Mouse (Mus musculus) naive thymus-derived CD4-positive, alpha-beta T cell, adult 2 months (primary cell): ENCODE measurements around the gene Cpz.

Experiments
- DNase-seq: peaks from one replicate; pipeline ENCODE4 v3.0.0-alpha.2; 2011; ENCODE audit warnings: low read depth

Cpz gene

DNA sequence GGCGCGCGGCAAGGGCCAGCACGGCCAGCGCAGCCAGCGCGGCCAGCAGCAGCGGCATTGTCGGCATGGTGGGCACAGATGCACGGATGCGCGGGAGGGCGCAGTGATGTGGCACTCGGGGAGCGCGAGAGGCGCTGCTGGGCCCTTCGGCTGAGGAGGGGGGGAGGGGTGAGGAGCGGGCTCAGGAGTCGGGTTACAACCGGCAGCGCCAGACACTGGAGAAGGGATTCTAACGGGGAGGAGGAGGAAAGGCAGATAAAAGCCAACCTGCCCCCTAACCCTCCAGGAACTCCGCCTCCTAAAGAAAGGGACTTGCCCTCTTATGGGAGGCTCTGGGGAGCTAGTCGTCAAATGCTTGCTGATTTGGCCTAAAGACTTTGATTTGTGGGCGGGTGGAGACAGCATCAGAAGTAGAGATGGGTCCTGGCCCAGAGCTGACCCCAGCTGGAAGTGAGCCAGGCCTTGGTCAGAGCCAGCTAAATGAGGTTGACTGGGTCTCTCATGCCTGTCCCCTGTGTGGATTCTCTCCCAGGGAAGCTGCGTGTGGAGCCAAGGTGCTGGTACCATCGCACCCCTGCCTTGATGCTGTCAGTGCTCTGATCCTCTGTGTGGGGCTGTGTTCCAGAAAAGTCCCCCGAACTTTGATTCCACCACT lies at the start of gene Cpz:
Cpz (minus strand) TSS at position 230 of the 655 bp plus-strand sequence.
- no peak for DNase-seq

DNA sequence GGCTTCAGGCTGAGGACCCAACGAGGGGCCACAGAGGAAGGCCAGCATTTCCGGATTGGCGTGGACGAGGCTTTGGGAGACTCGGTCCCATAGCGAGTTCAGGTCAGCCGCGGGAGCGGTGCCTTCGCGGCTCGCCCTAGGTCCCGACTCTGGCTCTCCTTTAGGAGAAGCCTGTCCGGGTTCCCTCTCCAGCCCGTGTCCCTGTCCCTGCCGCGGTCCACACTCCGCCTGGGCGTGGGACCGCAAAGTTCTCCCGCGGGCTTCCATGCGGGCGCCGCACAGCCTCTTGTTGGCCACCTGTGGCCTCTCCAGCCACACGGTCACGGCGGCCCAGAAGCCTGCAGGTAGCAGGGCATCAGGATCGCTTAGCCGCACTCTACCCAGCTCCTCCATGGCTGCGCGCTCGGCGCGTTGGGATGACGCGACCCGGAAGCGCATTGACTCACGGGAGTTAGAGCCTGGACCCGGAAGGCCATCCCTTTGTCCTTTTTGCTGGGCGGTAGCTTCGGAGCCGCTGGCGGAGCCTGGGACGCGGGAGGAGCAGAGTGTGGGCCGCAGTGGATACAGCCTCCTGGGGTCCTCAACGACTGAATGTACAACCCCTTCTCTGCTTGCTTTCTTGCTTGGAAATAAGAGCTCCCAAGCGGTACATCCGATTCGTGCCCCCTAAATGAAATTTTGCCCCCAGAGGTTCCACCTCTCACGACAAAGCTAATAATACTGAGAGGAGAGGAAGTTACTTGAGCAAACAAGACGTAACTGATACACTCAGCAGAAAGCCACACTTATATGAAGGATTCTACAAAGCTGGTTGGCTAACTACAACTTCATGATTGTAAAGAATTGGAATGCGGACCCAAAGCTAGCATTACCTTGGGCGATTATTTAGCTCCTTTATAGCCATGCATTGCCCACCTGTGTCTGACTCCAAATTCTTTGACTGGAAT lies 49.4 kb upstream of the Cpz start, which contains the start of gene Trmt44:
Trmt44 (minus strand) TSS at position 418 of the 947 bp plus-strand sequence.
- DNase-seq, result peak; percentile 83

DNA sequence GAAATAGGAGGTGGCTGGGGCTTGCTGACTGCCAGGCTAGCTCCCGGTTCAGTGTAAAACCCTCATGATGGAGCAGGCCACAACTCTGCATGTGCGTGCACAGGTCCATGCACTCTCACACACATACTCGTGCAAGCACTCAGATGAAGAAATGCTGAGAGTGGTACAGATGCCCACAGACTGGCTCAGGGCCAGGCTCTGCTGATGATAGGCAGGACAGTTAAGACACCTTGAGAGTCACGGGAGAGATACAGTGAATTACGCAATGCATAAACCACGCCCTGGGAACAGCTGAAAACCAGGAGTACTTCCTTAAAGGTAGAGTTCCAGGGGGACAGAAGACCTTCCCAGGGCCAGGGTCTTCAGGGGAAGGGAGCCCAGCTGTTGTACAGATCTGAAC lies 46.0 kb upstream of the Cpz start:
- no peak for DNase-seq

DNA sequence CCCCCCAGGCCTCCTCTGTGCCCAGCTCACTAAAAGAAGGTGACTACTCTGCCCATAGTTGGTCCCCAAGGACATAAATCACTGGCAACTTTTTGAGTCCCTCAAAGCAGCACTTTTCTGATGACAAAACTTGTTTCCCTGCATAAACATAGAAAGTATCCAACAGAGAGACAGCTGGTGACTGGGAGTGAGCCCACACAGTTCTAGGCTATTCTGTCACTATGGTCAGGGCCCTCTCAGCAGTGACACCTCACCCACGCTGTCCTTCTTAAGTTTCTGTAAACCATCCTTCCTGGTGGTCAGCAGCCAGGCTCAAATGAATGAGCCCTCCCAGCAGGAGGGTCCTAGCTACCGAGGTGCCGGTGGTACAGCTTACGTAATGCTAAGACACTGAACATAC lies 41.1 kb upstream of the Cpz start:
- DNase-seq, result no peak

DNA sequence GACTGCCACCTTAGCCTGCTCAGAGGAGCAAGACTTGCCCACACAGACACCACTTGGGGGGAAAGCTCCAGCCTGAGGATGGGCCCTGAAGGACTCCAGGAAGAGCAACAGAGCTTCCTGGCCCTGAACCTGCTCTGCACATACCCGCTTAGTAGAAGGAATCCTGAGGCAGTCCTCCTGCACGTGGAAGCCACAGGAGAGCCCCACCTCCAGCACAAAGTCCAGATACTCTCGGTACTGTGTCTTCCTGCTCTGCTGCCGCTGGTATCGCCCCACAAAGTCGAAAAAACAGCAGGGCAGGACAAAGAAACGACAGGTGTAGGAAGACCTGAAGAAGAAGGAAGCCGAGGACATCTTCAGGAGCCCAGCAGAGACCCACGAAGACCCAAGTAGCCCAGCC lies 39.7 kb upstream of the Cpz start:
- DNase-seq, result no peak

DNA sequence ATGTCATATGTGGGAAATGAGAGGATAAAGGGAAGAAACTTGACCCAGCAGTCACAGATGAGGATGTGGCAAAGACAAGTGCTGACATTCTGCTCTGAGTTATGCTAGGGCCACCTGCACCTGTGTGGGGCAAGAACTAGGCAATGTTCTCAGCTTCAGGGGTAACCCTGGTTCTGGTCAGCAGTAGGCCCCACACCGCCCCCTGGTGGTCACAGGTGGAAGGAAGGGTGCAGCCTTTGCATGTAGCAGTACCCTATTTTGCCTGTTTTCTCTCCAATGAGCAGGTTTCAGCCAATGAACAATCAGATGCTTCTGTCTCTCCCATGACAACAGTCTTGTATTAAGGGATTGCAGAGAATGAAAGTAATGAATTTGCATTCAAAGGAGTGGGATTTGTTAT lies 38.0 kb upstream of the Cpz start:
- DNase-seq, result peak; percentile 72

DNA sequence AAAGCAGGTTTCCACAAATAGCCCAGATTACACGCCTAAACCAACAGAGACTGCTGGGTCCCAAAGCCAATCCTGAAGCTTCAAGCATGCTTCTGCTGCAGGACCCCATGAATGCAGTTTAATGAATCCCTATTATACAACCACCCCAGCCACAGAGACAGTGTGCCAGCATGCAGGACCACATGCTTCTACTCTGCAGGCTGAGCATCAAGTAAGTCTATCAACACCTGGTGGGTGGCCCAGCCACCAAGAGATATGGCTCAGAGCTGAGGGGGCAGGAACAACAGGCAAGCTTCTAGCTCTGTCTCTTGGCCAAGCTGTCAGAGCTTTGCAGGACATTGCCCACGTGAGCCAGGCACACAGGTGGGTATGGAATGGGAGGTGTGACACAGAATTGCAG lies 37.1 kb upstream of the Cpz start:
- DNase-seq, result no peak

DNA sequence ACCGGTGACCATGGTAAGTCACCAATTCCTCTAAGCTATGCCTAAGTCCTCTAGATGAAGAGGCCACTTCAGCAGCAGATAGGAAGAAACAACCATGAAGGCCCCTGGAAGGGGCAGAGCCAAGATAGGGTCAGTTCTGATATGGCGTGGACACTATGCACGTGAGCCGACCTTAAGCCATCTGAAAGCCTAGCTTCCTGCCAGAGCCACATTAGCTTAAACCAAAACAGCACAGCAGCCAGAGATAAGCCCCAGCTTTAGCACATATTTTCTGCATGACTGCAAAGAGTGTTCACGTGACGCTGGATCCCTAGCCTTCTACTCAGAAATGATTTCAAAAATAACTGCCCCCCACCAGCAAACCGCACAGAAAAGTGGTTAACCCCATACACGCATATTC lies 33.9 kb upstream of the Cpz start:
- no peak for DNase-seq

DNA sequence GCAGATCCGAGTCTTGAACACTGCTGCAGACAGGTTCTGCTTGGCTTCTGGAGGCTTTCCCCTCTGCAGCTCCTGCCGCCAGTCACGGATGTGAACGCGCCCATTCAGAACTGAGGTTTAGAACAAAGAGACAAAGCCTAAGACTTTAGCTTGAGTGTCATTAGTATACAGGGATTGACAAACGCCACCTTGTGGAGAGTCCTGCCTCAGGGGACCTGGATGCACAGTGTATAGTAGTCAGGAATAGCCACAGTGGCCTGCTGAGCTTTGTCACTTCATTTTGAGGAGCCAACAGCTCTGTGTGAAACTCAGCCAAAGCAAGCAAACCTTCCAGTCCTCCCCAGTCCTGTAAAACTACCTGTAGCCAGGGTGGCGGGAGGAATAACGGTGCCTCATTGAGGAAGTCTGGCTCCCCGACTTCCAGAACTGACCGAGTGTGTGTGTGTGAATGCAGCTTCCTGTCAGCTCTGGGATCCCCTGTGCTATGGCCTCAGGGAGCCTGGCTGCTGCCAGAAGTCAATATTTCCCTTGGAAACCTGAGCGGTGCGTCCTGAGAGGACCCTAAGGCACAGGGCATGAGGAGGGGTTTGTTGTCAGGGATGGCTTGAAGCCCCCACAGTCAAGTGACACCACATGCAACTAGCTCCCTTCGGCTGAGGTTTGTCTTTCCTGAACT lies 32.6 kb upstream of the Cpz start:
- DNase-seq, result no peak

DNA sequence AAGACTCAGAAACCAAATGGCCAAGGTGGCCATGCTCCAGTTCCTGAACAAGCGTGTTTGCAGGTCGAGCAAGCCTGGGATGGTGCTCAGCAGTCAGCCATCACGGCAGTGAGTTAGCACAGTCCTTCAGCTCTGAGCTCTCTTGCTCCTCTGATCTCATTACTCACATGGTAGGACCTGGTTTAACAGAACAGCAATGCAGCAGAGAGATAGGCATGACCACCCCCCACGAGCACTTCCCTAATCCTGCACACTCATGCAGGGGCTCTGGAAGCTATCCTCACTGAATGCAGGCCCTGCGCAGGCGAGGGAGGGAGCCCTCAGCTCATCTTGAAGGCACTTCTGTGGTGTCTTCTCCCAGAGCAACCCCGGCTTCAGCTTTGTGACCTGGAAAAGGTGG lies 30.9 kb upstream of the Cpz start:
- no peak for DNase-seq

DNA sequence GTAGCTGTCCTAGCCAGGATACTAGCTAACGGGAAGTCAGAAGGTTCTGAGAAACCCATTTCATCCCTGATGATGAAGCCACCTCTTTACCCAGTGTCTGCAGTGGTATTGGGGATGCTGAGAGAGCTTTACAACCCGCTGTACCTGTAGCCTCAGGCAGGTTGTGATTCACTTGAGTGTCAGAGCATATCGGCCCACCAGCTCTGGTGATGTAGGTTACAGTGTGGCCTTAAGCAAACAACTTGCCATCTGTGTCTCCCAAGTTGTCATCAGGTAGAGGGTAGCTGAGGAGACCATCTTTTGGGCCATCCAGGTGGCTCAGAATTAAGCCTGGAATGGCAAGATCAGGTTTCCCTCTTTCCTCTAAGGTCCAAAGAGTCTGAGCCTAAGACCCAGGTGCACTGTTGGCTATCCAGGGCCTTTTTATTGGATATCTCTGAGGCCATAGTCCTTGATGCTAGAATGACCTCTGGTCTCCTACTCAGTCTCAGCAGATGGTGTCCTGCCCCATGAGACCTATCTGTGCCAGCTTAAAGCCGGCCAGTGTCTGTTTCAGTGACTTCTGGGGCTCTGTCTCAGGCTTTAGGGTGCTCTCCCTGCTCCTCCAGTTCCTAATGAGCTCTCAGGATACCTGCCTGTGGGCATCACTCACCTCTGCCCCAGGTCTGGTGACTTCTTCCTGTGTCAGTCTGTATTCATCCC lies 27.5 kb upstream of the Cpz start:
- no peak for DNase-seq

DNA sequence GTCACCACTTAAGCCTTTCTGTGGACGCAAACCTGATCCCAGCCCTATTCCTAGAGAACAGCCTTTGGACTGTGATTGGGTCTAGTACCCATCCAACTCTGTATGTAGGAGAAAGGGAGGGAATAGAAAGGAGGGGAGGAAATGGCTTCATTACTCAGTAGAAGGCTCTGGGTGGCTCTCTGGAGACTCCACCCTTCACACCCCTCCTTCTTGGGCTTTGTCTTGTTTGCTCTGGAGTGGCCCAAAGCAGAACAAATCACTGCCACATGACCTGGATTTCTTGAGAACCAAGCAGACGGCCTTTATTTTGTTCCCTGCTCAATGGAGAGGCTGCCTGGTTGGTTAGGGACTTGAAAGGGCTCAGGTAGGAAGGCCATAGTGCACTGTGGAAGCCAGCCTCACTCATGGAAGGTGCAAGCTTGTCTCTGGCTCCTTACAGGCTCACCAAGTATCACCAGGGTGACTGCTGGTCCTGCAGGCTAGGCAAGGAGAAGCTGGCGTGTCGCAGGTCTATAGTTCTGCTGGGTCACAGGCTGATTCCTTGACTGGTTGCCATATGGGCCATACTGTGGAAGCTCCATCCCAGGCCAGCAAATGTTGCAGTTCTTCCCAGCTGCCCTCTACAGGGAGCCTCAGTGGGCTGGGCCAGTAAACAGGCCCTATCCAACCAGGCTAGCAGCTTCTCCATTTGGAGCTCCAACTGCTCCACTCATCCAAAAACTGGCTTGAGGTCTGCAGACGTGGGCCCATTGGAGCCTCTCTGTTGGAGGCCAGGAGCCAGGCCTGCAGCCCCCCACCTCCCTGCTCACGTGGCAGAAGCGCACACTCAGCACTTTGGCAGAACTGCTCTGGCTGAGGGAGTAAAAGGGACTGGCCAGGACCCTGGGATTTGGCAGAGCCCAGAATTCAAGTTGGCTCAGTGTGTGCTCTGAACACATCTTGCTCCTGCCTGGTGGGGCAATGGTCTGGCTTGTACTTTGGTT lies 26.6 kb upstream of the Cpz start:
- no peak for DNase-seq

DNA sequence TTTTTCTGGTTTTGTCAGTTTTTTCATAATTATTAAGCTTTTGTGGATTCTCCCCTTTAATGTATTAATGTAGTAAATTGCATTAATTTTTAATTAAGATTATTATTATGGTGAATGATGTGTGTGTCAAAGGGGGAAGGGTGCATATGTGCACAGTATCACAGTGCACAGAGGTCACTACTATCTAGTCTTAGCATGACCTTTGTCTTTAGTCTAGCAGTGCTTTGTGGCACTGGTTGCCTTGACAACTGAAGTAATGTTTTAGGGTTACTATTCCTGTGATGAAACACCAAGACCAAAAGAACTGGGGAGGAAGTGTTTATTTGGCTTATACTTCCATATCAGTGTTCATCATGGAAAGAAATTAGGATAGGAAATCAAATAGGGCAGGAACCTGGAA lies 20.6 kb upstream of the Cpz start:
- no peak for DNase-seq

DNA sequence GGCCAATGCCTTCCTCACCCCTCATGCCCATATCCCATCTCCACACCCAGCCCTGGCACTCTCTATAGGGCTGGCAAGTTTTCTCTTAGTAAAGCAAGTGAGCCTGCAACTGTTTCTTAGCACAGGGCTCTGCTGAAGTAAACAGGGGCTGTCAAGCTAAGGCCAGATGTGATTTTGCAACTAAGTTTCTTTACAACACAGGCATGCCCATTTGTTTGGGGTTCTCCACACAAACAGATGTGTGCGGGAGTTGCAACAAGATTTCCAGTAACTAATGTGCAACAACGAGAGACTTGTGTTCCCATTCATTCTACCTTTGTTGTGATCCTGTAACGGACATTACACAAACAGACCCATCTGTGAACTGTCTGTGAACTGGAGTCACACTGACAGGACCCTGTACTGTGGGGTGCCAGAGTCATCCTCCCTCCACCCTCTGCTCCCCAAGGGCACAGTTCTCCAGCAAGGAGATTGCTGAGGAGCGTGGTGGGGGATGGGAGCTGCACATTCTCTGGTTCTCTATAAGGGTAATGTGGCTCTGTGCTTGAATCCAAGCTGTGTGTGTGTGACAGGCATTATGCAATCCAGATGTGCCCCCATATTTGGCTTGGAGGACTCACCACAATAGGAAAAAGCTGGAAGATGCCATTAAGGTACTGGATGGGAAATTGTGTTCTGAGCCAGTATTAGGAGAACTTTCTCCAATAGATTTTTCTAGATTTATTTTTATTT lies 15.7 kb upstream of the Cpz start:
- DNase-seq, result no peak

DNA sequence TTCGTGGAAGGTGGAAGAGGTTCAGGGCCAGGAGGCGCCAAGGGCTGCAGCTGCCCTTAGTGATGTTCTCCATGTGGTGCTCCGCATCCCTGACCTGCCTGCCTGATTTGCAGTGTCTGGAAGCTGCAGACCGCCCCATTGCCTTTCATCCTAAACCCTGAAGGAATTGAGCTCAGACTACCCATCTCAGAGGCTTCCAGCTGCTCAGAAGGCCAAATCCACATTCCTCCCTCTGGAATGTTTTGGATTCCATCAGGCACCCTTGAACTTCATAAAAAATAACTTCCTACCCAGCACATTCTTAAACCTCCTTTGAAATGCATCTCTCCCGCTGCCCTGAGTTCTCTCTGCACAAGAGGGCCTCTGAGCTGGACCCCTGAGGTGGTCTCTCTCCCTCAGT lies 15.1 kb upstream of the Cpz start:
- no peak for DNase-seq

DNA sequence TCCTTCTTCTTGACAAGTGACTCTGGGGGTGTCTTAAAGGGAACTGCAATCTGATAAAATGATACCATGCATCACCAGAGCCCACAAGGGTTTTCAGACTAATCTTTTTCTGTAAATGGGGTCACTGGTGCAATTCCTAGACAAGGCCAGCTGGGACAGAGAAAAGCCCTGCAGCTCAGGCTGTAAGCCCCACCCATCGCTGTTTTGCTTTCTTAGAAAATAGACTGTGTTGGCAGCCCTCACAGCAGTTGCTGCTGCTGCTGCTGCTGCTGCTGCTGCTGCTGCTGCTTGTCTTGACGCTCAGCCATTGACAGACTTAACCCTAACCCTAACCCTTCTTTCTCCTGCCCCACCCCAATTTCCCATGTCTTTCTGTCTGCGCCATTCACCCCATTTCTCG lies 14.1 kb upstream of the Cpz start:
- no peak for DNase-seq

DNA sequence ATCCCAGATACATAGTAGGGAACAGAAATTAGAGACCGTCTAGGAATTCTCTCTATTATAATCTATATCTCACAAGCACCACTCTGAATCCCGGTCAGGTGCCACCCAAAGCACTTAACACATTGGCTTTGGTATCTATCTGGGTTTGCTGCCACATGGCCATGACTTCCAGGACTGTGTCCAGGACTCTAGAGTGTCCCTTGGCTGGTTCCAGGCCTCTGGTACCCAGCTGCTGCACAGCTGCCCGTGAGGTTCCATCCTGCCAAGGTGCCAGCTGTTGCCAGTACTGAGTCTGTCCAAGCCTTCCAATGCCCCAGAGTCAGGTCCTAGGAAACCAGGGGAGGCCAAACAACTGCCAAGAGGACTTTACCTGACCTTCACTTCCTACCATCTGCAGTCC lies 12.5 kb upstream of the Cpz start:
- no peak for DNase-seq

DNA sequence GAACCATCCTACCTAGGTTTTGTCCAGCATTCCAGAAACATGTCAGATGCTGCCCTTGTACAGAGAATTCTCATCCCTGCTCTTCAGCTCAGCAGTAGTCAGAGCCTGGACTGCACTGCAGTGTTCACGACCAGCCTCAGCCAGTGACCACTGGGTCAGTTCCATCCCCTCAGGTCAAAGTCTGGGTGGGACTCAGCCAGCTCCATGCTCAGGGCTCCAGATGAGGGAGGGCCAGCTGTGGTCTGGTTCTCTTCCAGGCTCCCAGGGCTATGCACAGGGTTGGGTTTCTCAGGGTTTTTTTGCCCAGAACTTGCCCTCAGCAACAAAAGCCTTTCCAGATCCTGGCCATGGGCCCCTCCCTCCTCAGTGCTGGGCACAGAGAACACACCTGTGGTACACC lies 12.0 kb upstream of the Cpz start:
- DNase-seq, result no peak

DNA sequence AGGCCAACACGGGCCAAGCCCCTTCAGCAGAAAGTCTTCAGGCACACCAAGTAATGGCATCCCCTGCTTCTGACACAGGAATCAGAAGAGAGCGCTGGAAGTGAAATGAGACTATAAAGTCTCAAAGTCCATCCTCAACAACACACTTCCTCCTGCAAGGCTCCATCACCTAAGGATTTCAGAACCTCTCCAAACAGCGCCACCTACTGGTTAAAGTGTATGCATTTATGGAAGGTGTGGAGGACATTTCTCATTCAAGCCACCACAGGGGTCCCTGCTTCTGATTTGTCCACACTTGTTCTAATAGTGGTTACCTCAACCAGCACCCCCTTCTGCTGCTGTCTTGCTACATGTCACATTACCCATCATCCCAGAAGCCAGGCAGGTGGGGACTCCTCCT lies 10.8 kb upstream of the Cpz start:
- DNase-seq, result no peak

DNA sequence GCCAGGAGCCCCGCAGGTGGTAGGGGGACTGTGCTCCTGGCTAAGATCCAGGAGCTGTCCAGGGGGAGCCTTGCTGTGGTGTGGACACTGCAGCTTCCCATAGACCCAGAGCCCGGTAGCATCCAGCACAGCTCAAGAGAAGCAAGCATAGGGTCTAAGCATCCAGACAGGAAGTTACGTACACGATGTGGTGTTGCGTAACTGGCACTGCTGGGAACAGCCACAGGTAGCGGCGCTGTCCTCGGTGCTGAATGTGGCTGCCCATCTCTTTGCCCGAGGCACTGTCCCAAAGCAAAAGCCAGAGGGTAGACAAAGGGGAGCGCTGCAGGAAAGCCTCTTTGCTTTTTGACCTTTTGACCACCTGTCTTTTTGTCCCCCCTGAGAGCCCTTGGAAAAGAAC lies 6.1 kb upstream of the Cpz start:
- DNase-seq, result no peak
